Mouse (Mus musculus): ENCODE measurements at regions not wholly inside any gene's neighbourhood (a gene's known extent, or its start where the extent isn't known, plus 50 kb on each side); places are given as distances from the start of the nearest gene placed in this dataset.
A peak's percentile ranks its signal among the peaks of the same experiment; 100 is the strongest.

GRCm38 (mm10) chr3:120217710-120218109, 433.4 kb upstream of the Ptbp2 start:
- DNase-seq = no peak
- intact Hi-C loops (cut with DNase I) = no loop called here

GRCm38 (mm10) chr3:120214616-120215250, 430.5 kb upstream of the Ptbp2 start:
- intact Hi-C loops (cut with DNase I) = no loop called here
- no peak for DNase-seq

GRCm38 (mm10) chr3:120199403-120199802, 415.1 kb upstream of the Ptbp2 start:
- no peak for DNase-seq
- intact Hi-C loops (cut with DNase I) = no loop called here

- intact Hi-C loops (cut with DNase I) = loop anchor here (5.0 kb wide), 1 partner anchor 1767 kb away; no protein-coding TSS in a partner anchor
- no peak for DNase-seq
These were observed 410.2 kb upstream of the Ptbp2 start for GRCm38 (mm10) chr3:120194501-120194900.

- DNase-seq = peak; percentile 55 to 69
- intact Hi-C loops (cut with DNase I) = loop anchor here (2.0 to 5.0 kb wide), 2 partner anchors 726 to 1765 kb away; no protein-coding TSS in a partner anchor
These were observed 408.4 kb upstream of the Ptbp2 start for GRCm38 (mm10) chr3:120192439-120193326.

- no peak for DNase-seq
- intact Hi-C loops (cut with DNase I) = loop anchor here (5.0 kb wide), 1 partner anchor 1762 kb away; no protein-coding TSS in a partner anchor
These were observed 405.3 kb upstream of the Ptbp2 start for GRCm38 (mm10) chr3:120189606-120190005.

- DNase-seq = no peak
- intact Hi-C loops (cut with DNase I) = no loop called here
These were observed 396.8 kb upstream of the Ptbp2 start for GRCm38 (mm10) chr3:120180931-120181610.

- intact Hi-C loops (cut with DNase I) = no loop called here
- DNase-seq = no peak
These were observed 391.4 kb upstream of the Ptbp2 start for GRCm38 (mm10) chr3:120175632-120176031.

Measured in heart, postnatal 14 days (tissue).